Mouse (Mus musculus): ENCODE measurements around the gene Stambpl1.

Stambpl1 gene

GRCm38 (mm10) chr19:34192008-34192963 is at the start of gene Stambpl1:
Gene Stambpl1 (plus strand): TSS chr19:34192229.
- no peak for DNase-seq (ENCODE audit: low read depth)

GRCm38 (mm10) chr19:34148421-34148820 is 43.6 kb upstream of the Stambpl1 start:
- DNase-seq (ENCODE audit: low read depth) = no peak

- DNase-seq (ENCODE audit: low read depth) = no peak
These were observed 40.1 kb upstream of the Stambpl1 start for GRCm38 (mm10) chr19:34151909-34152308.

- no peak for DNase-seq (ENCODE audit: low read depth)
These were observed 38.5 kb upstream of the Stambpl1 start for GRCm38 (mm10) chr19:34153263-34154144.

- DNase-seq (ENCODE audit: low read depth) = no peak
These were observed 29.3 kb upstream of the Stambpl1 start for GRCm38 (mm10) chr19:34162693-34163092.

- no peak for DNase-seq (ENCODE audit: low read depth)
These were observed 26.1 kb upstream of the Stambpl1 start, which contains the start of gene Ankrd22 for GRCm38 (mm10) chr19:34165891-34166290. Gene Ankrd22 (minus strand): TSS chr19:34166053.

GRCm38 (mm10) chr19:34166386-34166785 is 25.6 kb upstream of the Stambpl1 start:
- DNase-seq (ENCODE audit: low read depth) = no peak

GRCm38 (mm10) chr19:34167896-34168661 is 23.9 kb upstream of the Stambpl1 start:
- DNase-seq (ENCODE audit: low read depth) = no peak

GRCm38 (mm10) chr19:34169121-34169520 is 22.9 kb upstream of the Stambpl1 start:
- DNase-seq (ENCODE audit: low read depth) = no peak

GRCm38 (mm10) chr19:34171167-34171566 is 20.9 kb upstream of the Stambpl1 start:
- no peak for DNase-seq (ENCODE audit: low read depth)

- no peak for DNase-seq (ENCODE audit: low read depth)
These were observed 18.0 kb upstream of the Stambpl1 start for GRCm38 (mm10) chr19:34174004-34174403.

- no peak for DNase-seq (ENCODE audit: low read depth)
These were observed 12.9 kb upstream of the Stambpl1 start for GRCm38 (mm10) chr19:34179136-34179535.

GRCm38 (mm10) chr19:34180316-34180715 is 11.7 kb upstream of the Stambpl1 start:
- no peak for DNase-seq (ENCODE audit: low read depth)

- DNase-seq (ENCODE audit: low read depth) = no peak
These were observed 10.8 kb upstream of the Stambpl1 start for GRCm38 (mm10) chr19:34181234-34181633.

- no peak for DNase-seq (ENCODE audit: low read depth)
These were observed 9.5 kb upstream of the Stambpl1 start for GRCm38 (mm10) chr19:34182490-34182889.

- no peak for DNase-seq (ENCODE audit: low read depth)
These were observed 5.2 kb upstream of the Stambpl1 start for GRCm38 (mm10) chr19:34186845-34187244.

- DNase-seq (ENCODE audit: low read depth) = no peak
These were observed 403 bp upstream of the Stambpl1 start for GRCm38 (mm10) chr19:34191645-34192007.

- DNase-seq (ENCODE audit: low read depth) = no peak
These were observed 1.1 kb downstream of the Stambpl1 start for GRCm38 (mm10) chr19:34193149-34193548.

- no peak for DNase-seq (ENCODE audit: low read depth)
These were observed 1.7 kb downstream of the Stambpl1 start for GRCm38 (mm10) chr19:34193683-34194082.

- no peak for DNase-seq (ENCODE audit: low read depth)
These were observed 2.2 kb downstream of the Stambpl1 start for GRCm38 (mm10) chr19:34194132-34194745.

- no peak for DNase-seq (ENCODE audit: low read depth)
These were observed 3.0 kb downstream of the Stambpl1 start for GRCm38 (mm10) chr19:34195031-34195430.

Measured in fibroblast of lung, adult 2 months (primary cell).